Mouse (Mus musculus): ENCODE measurements around the gene Fut7. TPM values are rescaled to one million over a fixed set of nuclear protein-coding genes. Genes with fewer than 3 reads are reported as not detected.

Gene Fut7
- polyA plus RNA-seq, 1 experiment from 2014 or later = 0.08 TPM

GRCm38 (mm10) chr2:25427256-25427655 is 4.2 kb downstream of the Fut7 start:
- Histone ChIP-seq H3K27me3 (peaks cover 29% of the 10 kb centered on the region), H3K9ac (no peak overlapping the region), H3K4me1 (peaks cover 39% of the 10 kb centered on the region), H3K4me3 (no peak overlapping the region), H3K9me3 (replicated peaks) (no peaks in the 10 kb centered on the region), H3K4me2 (no peak overlapping the region), H3K27ac (no peak overlapping the region), H3K36me3 (ENCODE audit: poor library complexity, severe bottlenecking) (no peaks in the 10 kb centered on the region)
- ATAC-seq = no peak
- 91% methylated on average over 5 of the region's 5 CpGs for WGBS

- Histone ChIP-seq H3K4me2 (peak within 1 kb of the TSS; percentile 86), H3K36me3 (ENCODE audit: poor library complexity, severe bottlenecking) (peaks cover 8% of the 10 kb centered on the region; the same call in 1 of the 2 replicates), H3K9me3 (replicated peaks) (no peaks in the 10 kb centered on the region), H3K27ac (peak within 1 kb of the TSS; percentile 71), H3K27me3 (peaks cover 20% of the 10 kb centered on the region), H3K4me3 (peak within 1 kb of the TSS; percentile 82), H3K9ac (peak within 1 kb of the TSS; percentile 88), H3K4me1 (peaks cover 39% of the 10 kb centered on the region)
- WGBS = under 1% methylated on average over 81 of the region's 89 CpGs
- ATAC-seq = peak; percentile 94
Measured at GRCm38 (mm10) chr2:25428442-25429236, 5.6 kb downstream of the Fut7 start, which contains the start of gene Abca2. Abca2 (plus strand) TSS chr2:25428703.

GRCm38 (mm10) chr2:25429435-25430180 is 6.5 kb downstream of the Fut7 start:
- Histone ChIP-seq H3K27me3 (peaks cover 18% of the 10 kb centered on the region), H3K4me3 (peak overlapping the region; percentile 82), H3K9me3 (replicated peaks) (no peaks in the 10 kb centered on the region), H3K4me1 (peaks cover 39% of the 10 kb centered on the region), H3K27ac (no peak overlapping the region), H3K9ac (peak overlapping the region; percentile 88), H3K36me3 (ENCODE audit: poor library complexity, severe bottlenecking) (peaks cover 17% of the 10 kb centered on the region), H3K4me2 (peak overlapping the region; percentile 86)
- no peak for ATAC-seq
- 59% methylated on average over 5 of the region's 5 CpGs for WGBS

- peak overlapping the region; percentile 15; the same call in 1 of the 2 replicates for H3K4me2 ChIP-seq
- H3K9ac ChIP-seq = peak overlapping the region; percentile 26
Measured at GRCm38 (mm10) chr2:25430395-25431233, 7.5 kb downstream of the Fut7 start.

GRCm38 (mm10) chr2:25431308-25431855 is 8.3 kb downstream of the Fut7 start:
- no peak for ATAC-seq
- Histone ChIP-seq H3K27ac (no peak overlapping the region), H3K9me3 (replicated peaks) (no peaks in the 10 kb centered on the region), H3K9ac (peak overlapping the region; percentile 26; the same call in 1 of the 2 replicates), H3K4me3 (no peak overlapping the region), H3K4me1 (peaks cover 32% of the 10 kb centered on the region), H3K36me3 (ENCODE audit: poor library complexity, severe bottlenecking) (peaks cover 35% of the 10 kb centered on the region), H3K27me3 (0 out of 2 replicates have a peak, but pooled peaks cover 4% of the 10 kb centered on the region), H3K4me2 (peak overlapping the region; percentile 15; the same call in 1 of the 2 replicates)
- WGBS = 75% methylated on average over 6 of the region's 6 CpGs

More at GRCm38 (mm10) chr2:25430395-25431233, 7.5 kb downstream of the Fut7 start:
- 59% methylated on average over 17 of the region's 17 CpGs for WGBS
- no peaks in the 10 kb centered on the region for H3K9me3 ChIP-seq (replicated peaks)
- no peak overlapping the region for H3K27ac ChIP-seq
- H3K27me3 ChIP-seq = peaks cover 9% of the 10 kb centered on the region; the same call in 1 of the 2 replicates
- peaks cover 34% of the 10 kb centered on the region for H3K4me1 ChIP-seq
- ATAC-seq = no peak
- H3K36me3 ChIP-seq (ENCODE audit: poor library complexity, severe bottlenecking) = peaks cover 27% of the 10 kb centered on the region
- no peak overlapping the region; the same call in 1 of the 2 replicates for H3K4me3 ChIP-seq

GRCm38 (mm10) chr2:25432326-25433098 is 9.4 kb downstream of the Fut7 start:
- Histone ChIP-seq H3K4me3 (no peak overlapping the region), H3K9me3 (replicated peaks) (no peaks in the 10 kb centered on the region), H3K4me2 (no peak overlapping the region), H3K36me3 (ENCODE audit: poor library complexity, severe bottlenecking) (peaks cover 46% of the 10 kb centered on the region), H3K9ac (no peak overlapping the region), H3K4me1 (peaks cover 32% of the 10 kb centered on the region), H3K27me3 (0 out of 2 replicates have a peak, but pooled peaks cover 4% of the 10 kb centered on the region), H3K27ac (no peak overlapping the region)
- ATAC-seq = no peak
- WGBS = 80% methylated on average over 11 of the region's 11 CpGs

- no peak overlapping the region for H3K27ac ChIP-seq
- 0 out of 2 replicates have a peak, but pooled peaks cover 4% of the 10 kb centered on the region for H3K27me3 ChIP-seq
- H3K9me3 ChIP-seq (replicated peaks) = no peaks in the 10 kb centered on the region
- no peak overlapping the region for H3K4me2 ChIP-seq
- 92% methylated on average over 17 of the region's 17 CpGs for WGBS
- no peak for ATAC-seq
- no peak overlapping the region for H3K9ac ChIP-seq
- no peak overlapping the region for H3K4me3 ChIP-seq
- H3K4me1 ChIP-seq = peaks cover 30% of the 10 kb centered on the region
- peaks cover 52% of the 10 kb centered on the region for H3K36me3 ChIP-seq (ENCODE audit: poor library complexity, severe bottlenecking)
Measured at GRCm38 (mm10) chr2:25433101-25433500, 10.0 kb downstream of the Fut7 start.

GRCm38 (mm10) chr2:25434292-25434691 is 11.2 kb downstream of the Fut7 start:
- WGBS = 93% methylated on average over 8 of the region's 8 CpGs
- Histone ChIP-seq H3K9ac (no peak overlapping the region), H3K4me1 (peaks cover 25% of the 10 kb centered on the region), H3K9me3 (replicated peaks) (no peaks in the 10 kb centered on the region), H3K36me3 (ENCODE audit: poor library complexity, severe bottlenecking) (peaks cover 64% of the 10 kb centered on the region), H3K4me2 (no peak overlapping the region), H3K27ac (no peak overlapping the region), H3K4me3 (no peak overlapping the region), H3K27me3 (0 out of 2 replicates have a peak, but pooled peaks cover 4% of the 10 kb centered on the region)
- no peak for ATAC-seq

- Histone ChIP-seq H3K4me1 (peaks cover 4% of the 10 kb centered on the region), H3K4me2 (no peak overlapping the region), H3K9ac (no peak overlapping the region), H3K27ac (no peak overlapping the region), H3K4me3 (no peak overlapping the region), H3K36me3 (ENCODE audit: poor library complexity, severe bottlenecking) (peaks cover 85% of the 10 kb centered on the region), H3K27me3 (no peaks in the 10 kb centered on the region), H3K9me3 (replicated peaks) (no peaks in the 10 kb centered on the region)
- ATAC-seq = no peak
- 95% methylated on average over 10 of the region's 10 CpGs for WGBS
Measured at GRCm38 (mm10) chr2:25436286-25436820, 13.3 kb downstream of the Fut7 start.

GRCm38 (mm10) chr2:25441067-25441466 is 18.0 kb downstream of the Fut7 start:
- Histone ChIP-seq H3K27me3 (no peaks in the 10 kb centered on the region), H3K4me2 (no peak overlapping the region), H3K4me3 (no peak overlapping the region), H3K36me3 (ENCODE audit: poor library complexity, severe bottlenecking) (peaks cover 100% of the 10 kb centered on the region), H3K9ac (no peak overlapping the region), H3K4me1 (no peaks in the 10 kb centered on the region), H3K9me3 (replicated peaks) (no peaks in the 10 kb centered on the region), H3K27ac (no peak overlapping the region)
- 89% methylated on average over 20 of the region's 20 CpGs for WGBS
- ATAC-seq = no peak
